Mouse (Mus musculus) ES-Bruce4 (cell line): Measurements from ENCODE around the gene Phldb2.

ENCODE experiments used
- CTCF ChIP-seq: IDR thresholded peaks from one replicate; pipeline ENCODE4 v1.8.1; 2011; ENCODE audit warnings: low read depth, low read length
- POLR2A ChIP-seq: IDR thresholded peaks from one replicate; pipeline ENCODE4 v1.8.1; 2011; ENCODE audit warnings: low read length; ENCODE audit not compliant: insufficient read depth

DNA sequence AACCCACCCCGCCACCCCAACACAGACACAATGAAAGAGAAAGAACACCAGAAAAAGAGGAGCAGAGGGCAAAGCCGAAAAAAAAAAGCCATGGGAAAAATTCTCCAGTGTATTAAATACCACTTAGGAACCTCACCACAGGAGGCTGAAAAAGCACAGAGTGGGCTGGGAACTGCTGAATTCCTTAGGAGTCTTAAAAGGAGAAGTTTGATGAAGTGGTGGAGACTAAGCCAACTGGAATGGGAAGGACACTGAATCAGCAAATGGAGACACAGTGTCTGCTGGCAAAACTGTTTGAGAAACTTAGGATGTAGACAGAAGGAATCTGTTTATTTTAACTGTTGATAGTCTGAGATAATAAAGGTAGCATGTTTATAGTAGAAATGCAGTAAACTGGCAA is 154.8 kb downstream of the Phldb2 start:
- TF ChIP-seq CTCF = no peak
- no peak for TF ChIP-seq POLR2A
